Mouse (Mus musculus) heart, adult 10 weeks (tissue): ENCODE measurements around the gene Ccdc61. TPM values are rescaled to one million over a fixed set of nuclear protein-coding genes. Genes with fewer than 3 reads are reported as not detected.

ENCODE experiments used
- polyA plus RNA-seq: library from polyadenylated mRNA; stranded (reverse); fragments of 350-450 nt; fragmentation: Illumina TruSeq; extraction: RNeasy Lipid Tissue Mini Kit (QIAGEN cat#74804); gene quantifications from one replicate; pipeline ENCODE4 v1.2.3, GENCODE M21; 2014; ENCODE audit warnings: low read depth, low replicate concordance

Ccdc61 gene
- polyA plus RNA-seq = 16.2 TPM

GRCm38 (mm10) chr7:18910241-18910831, at the start of gene Ccdc61:
Gene Ccdc61 (minus strand): TSS chr7:18910415.

GRCm38 (mm10) chr7:18925162-18925938, 15.1 kb upstream of the Ccdc61 start, which contains the start of gene Nova2:
Gene Nova2 (plus strand): TSS chr7:18925888.

DNA sequence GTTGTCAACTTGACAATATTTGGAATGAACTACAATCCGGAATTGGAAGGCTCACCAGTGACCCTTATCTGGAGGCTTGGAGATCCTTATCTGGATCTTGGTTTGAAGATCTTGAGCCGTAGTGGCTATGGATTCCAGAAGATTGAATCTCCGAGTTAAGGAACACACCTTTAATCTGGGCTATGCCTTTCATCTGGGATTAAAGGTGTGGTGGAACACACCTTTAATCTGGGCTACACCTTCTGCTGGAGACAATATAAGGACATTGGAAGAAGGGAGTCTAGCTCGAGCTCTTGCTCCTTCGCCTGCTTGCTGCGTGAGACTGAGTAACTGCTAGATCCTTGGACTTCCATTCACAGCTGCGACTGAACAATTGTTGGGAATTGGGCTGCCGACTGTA, 39.2 kb downstream of the Ccdc61 start, which contains the start of gene Pglyrp1:
TSS of gene Pglyrp1 (plus strand) at position 301 of the 400 bp plus-strand sequence.

Other genes with a start within 250 kb of the Ccdc61 start
- gene Psg20, start 224.2 kb downstream of the Ccdc61 start, polyA plus RNA-seq = not detected
- gene Psg22, start 192.3 kb downstream of the Ccdc61 start, polyA plus RNA-seq = not detected
- gene Psg19, start 111.9 kb downstream of the Ccdc61 start, polyA plus RNA-seq = not detected
- not detected for gene Psg17, start 88.8 kb downstream of the Ccdc61 start, polyA plus RNA-seq
- gene Mill2, start 70.4 kb downstream of the Ccdc61 start, polyA plus RNA-seq = 8.8 TPM
- not detected for gene Pglyrp1, start 39.1 kb downstream of the Ccdc61 start, polyA plus RNA-seq
- 2.2 TPM for gene Nova2, start 15.5 kb upstream of the Ccdc61 start, polyA plus RNA-seq
- gene Nanos2, start 77.0 kb upstream of the Ccdc61 start, polyA plus RNA-seq = not detected
- 3.9 TPM for gene Mypop, start 80.8 kb upstream of the Ccdc61 start, polyA plus RNA-seq
- gene Irf2bp1, start 93.6 kb upstream of the Ccdc61 start, polyA plus RNA-seq = 15.7 TPM
- gene Foxa3, start 113.1 kb upstream of the Ccdc61 start, polyA plus RNA-seq = not detected
- gene Sympk, start 114.0 kb upstream of the Ccdc61 start, polyA plus RNA-seq = 84.9 TPM
- not detected for gene Rsph6a, start 144.3 kb upstream of the Ccdc61 start, polyA plus RNA-seq
- gene Dmwd, start 165.8 kb upstream of the Ccdc61 start, polyA plus RNA-seq = 61.5 TPM
- gene Dmpk, start 173.4 kb upstream of the Ccdc61 start, polyA plus RNA-seq = 569 TPM
- 11.9 TPM for gene Six5, start 184.2 kb upstream of the Ccdc61 start, polyA plus RNA-seq
- not detected for gene Gm4969, start 208.0 kb upstream of the Ccdc61 start, polyA plus RNA-seq
- 4.0 TPM for gene Fbxo46, start 209.4 kb upstream of the Ccdc61 start, polyA plus RNA-seq
- gene Qpctl, start 238.9 kb upstream of the Ccdc61 start, polyA plus RNA-seq = 5.1 TPM
- 49.9 TPM for gene Snrpd2, start 239.3 kb upstream of the Ccdc61 start, polyA plus RNA-seq